Mouse (Mus musculus): ENCODE data around the gene Tanc2. TPM values are rescaled to one million over a fixed set of nuclear protein-coding genes. Genes with fewer than 3 reads are reported as not detected.

Tanc2 gene
- polyA plus RNA-seq, 1 experiment from 2014 or later: 35.9 TPM

GRCm38 (mm10) chr11:105969516-105969915 lies 379.7 kb downstream of the Tanc2 start:
- Histone ChIP-seq H3K4me2 (replicated peaks) (no peak overlapping the region), H3K4me3 (no peak overlapping the region), H3K36me3 (no peaks in the 10 kb centered on the region), H3K9me3 (no peaks in the 10 kb centered on the region), H3K27me3 (peaks cover 12% of the 10 kb centered on the region; the same call in 1 of the 2 replicates), H3K27ac (replicated peaks) (no peak overlapping the region), H3K4me1 (peaks cover 12% of the 10 kb centered on the region), H3K9ac (replicated peaks) (no peak overlapping the region)
- 68% methylated on average over 1 of the region's 1 CpGs for WGBS
- ATAC-seq (replicated peaks): no peak

- H3K9me3 ChIP-seq: no peaks in the 10 kb centered on the region
- 94% methylated on average over 6 of the region's 6 CpGs for WGBS
- ATAC-seq (replicated peaks): no peak
- H3K36me3 ChIP-seq: no peaks in the 10 kb centered on the region
- H3K9ac ChIP-seq (replicated peaks): no peak overlapping the region
- H3K4me1 ChIP-seq: no peaks in the 10 kb centered on the region
- no peaks in the 10 kb centered on the region for H3K27me3 ChIP-seq
- H3K4me2 ChIP-seq (replicated peaks): no peak overlapping the region
- H3K27ac ChIP-seq (replicated peaks): no peak overlapping the region
- no peak overlapping the region for H3K4me3 ChIP-seq
Measured at GRCm38 (mm10) chr11:105974593-105974992, 384.8 kb downstream of the Tanc2 start.

GRCm38 (mm10) chr11:105975050-105975449 lies 385.3 kb downstream of the Tanc2 start:
- Histone ChIP-seq H3K9me3 (no peaks in the 10 kb centered on the region), H3K9ac (replicated peaks) (no peak overlapping the region), H3K4me3 (no peak overlapping the region), H3K36me3 (no peaks in the 10 kb centered on the region), H3K27me3 (no peaks in the 10 kb centered on the region), H3K4me1 (no peaks in the 10 kb centered on the region), H3K4me2 (replicated peaks) (no peak overlapping the region), H3K27ac (replicated peaks) (no peak overlapping the region)
- WGBS: 59% methylated on average over 3 of the region's 3 CpGs
- ATAC-seq (replicated peaks): no peak

- Histone ChIP-seq H3K9ac (replicated peaks) (no peak overlapping the region), H3K27me3 (no peaks in the 10 kb centered on the region), H3K4me2 (replicated peaks) (no peak overlapping the region), H3K27ac (replicated peaks) (no peak overlapping the region), H3K4me1 (no peaks in the 10 kb centered on the region), H3K4me3 (no peak overlapping the region), H3K9me3 (no peaks in the 10 kb centered on the region), H3K36me3 (no peaks in the 10 kb centered on the region)
- no peak for ATAC-seq (replicated peaks)
- WGBS: 89% methylated on average over 5 of the region's 5 CpGs
Measured at GRCm38 (mm10) chr11:105975636-105976035, 385.9 kb downstream of the Tanc2 start.

- H3K4me3 ChIP-seq: no peak overlapping the region
- H3K27ac ChIP-seq (replicated peaks): no peak overlapping the region
- H3K9me3 ChIP-seq: no peaks in the 10 kb centered on the region
- 82% methylated on average over 2 of the region's 2 CpGs for WGBS
- H3K9ac ChIP-seq (replicated peaks): no peak overlapping the region
- no peaks in the 10 kb centered on the region for H3K27me3 ChIP-seq
- no peaks in the 10 kb centered on the region for H3K4me1 ChIP-seq
- H3K4me2 ChIP-seq (replicated peaks): no peak overlapping the region
- no peaks in the 10 kb centered on the region for H3K36me3 ChIP-seq
- ATAC-seq (replicated peaks): no peak
Measured at GRCm38 (mm10) chr11:105978232-105978631, 388.4 kb downstream of the Tanc2 start.

DNA sequence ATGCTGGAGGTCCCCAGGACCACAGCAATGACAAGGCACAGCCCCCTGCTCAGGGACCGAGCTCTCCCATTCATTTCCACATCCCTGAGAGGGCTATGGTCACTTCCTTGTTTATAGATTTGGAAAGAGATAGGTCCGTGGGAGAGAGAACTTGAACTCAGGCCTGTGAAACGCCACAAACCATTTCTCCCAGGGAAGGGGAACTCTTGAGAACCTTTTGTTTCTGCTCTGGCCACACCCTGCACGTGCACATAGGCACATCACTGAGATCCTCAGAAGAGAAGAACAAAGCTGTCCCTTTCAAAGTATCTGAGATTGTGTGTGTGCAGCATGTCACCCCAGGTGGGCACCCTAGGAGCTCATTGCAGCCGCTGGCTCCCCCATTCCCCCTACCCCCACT lies 388.8 kb downstream of the Tanc2 start:
- WGBS: 66% methylated on average over 5 of the region's 5 CpGs
- no peak overlapping the region for H3K4me3 ChIP-seq
- ATAC-seq (replicated peaks): no peak
- no peaks in the 10 kb centered on the region for H3K27me3 ChIP-seq
- H3K36me3 ChIP-seq: no peaks in the 10 kb centered on the region
- H3K4me2 ChIP-seq (replicated peaks): no peak overlapping the region
- H3K9ac ChIP-seq (replicated peaks): no peak overlapping the region
- H3K9me3 ChIP-seq: no peaks in the 10 kb centered on the region
- H3K4me1 ChIP-seq: no peaks in the 10 kb centered on the region
- H3K27ac ChIP-seq (replicated peaks): no peak overlapping the region

Small RNAs within 50 kb of the gene (microRNA-seq; reads per million reads assigned to microRNA genes)
- gene Gm23990: not detected

Other genes starting within 250 kb of the Tanc2 start
- gene March10, start 133.3 kb upstream of the Tanc2 start, polyA plus RNA-seq (2015; fragmentation: Nextera tagmentation; extraction: Ambion mirVana): 0.34 and 0.50 TPM in 2 replicates